Mouse (Mus musculus) neutrophil, adult 5-6 weeks (primary cell): ENCODE results near the gene Tagln2. TPM values are rescaled to one million over a fixed set of nuclear protein-coding genes. Genes with fewer than 3 reads are reported as not detected.

Experiments
- ATAC-seq: fragments of 151-379, 151-347 bp; 2 replicates; pipeline ENCODE4 v1.8.0; 2017; ENCODE audit warnings: mild to moderate bottlenecking, moderate TSS enrichment; ENCODE audit not compliant: insufficient number of reproducible peaks, poor library complexity, low FRiP score, severe bottlenecking; ENCODE audit errors: extremely low read depth
- total RNA-seq: library from RNA; stranded (forward); fragments of 200-1000 nt; gene quantifications from 2 replicates; pipeline ENCODE4 v1.2.3, GENCODE M21; 2017

Tagln2 gene
- total RNA-seq, 1 experiment from 2014 or later, result 181 TPM

GRCm38 (mm10) chr1:172497428-172497827 is 2.4 kb upstream of the Tagln2 start:
- no peak for ATAC-seq

GRCm38 (mm10) chr1:172500451-172501370 is 864 bp downstream of the Tagln2 start:
- ATAC-seq, result peak; percentile 49

GRCm38 (mm10) chr1:172501371-172502144 is 1.7 kb downstream of the Tagln2 start:
- peak; percentile 52 for ATAC-seq

- ATAC-seq, result no peak
Measured at GRCm38 (mm10) chr1:172502145-172503110, 2.6 kb downstream of the Tagln2 start.

- no peak for ATAC-seq
Measured at GRCm38 (mm10) chr1:172503111-172503997, 3.5 kb downstream of the Tagln2 start.

- ATAC-seq, result no peak
Measured at GRCm38 (mm10) chr1:172504756-172505155, 4.9 kb downstream of the Tagln2 start.

GRCm38 (mm10) chr1:172507001-172507400 is 7.2 kb downstream of the Tagln2 start:
- no peak for ATAC-seq

GRCm38 (mm10) chr1:172507701-172508100 is 7.9 kb downstream of the Tagln2 start:
- ATAC-seq, result no peak

GRCm38 (mm10) chr1:172508172-172508571 is 8.3 kb downstream of the Tagln2 start:
- ATAC-seq, result no peak

- no peak for ATAC-seq
Measured at GRCm38 (mm10) chr1:172509235-172509634, 9.4 kb downstream of the Tagln2 start.

- no peak for ATAC-seq
Measured at GRCm38 (mm10) chr1:172509983-172510382, 10.1 kb downstream of the Tagln2 start.

GRCm38 (mm10) chr1:172510421-172510972 is 10.7 kb downstream of the Tagln2 start:
- no peak for ATAC-seq

- peak; percentile 67 for ATAC-seq
Measured at GRCm38 (mm10) chr1:172512962-172513361, 13.1 kb downstream of the Tagln2 start.

- peak; percentile 81 for ATAC-seq
Measured at GRCm38 (mm10) chr1:172513525-172514212, 13.8 kb downstream of the Tagln2 start.

- ATAC-seq, result no peak; the same call in 1 of the 2 replicates
Measured at GRCm38 (mm10) chr1:172514213-172514529, 14.3 kb downstream of the Tagln2 start.

- ATAC-seq, result no peak
Measured at GRCm38 (mm10) chr1:172514551-172515268, 14.9 kb downstream of the Tagln2 start.

- no peak for ATAC-seq
Measured at GRCm38 (mm10) chr1:172515396-172515795, 15.5 kb downstream of the Tagln2 start.
